Mouse (Mus musculus) hindbrain, embryonic 10.5 days (tissue): ENCODE results near the gene Ehd4. TPM values are rescaled to one million over a fixed set of nuclear protein-coding genes. Genes with fewer than 3 reads are reported as not detected.

Experiments
- DNase-seq: peaks from one replicate; pipeline ENCODE4 v3.0.0-alpha.2; 2017; ENCODE audit warnings: low spot score
- H3K27ac ChIP-seq: fragments of 300-500 bp; sonication (generic); 2 replicates; pipeline ENCODE4 v1.5.1; 2016; ENCODE audit warnings: mild to moderate bottlenecking, moderate library complexity
- H3K27me3 ChIP-seq: fragments of 300-500 bp; sonication (generic); 2 replicates; pipeline ENCODE4 v1.6.1; 2016; ENCODE audit warnings: mild to moderate bottlenecking; ENCODE audit not compliant: poor library complexity, insufficient read depth, severe bottlenecking
- H3K36me3 ChIP-seq: fragments of 300-500 bp; sonication (generic); 2 replicates; pipeline ENCODE4 v1.6.1; 2016; ENCODE audit warnings: mild to moderate bottlenecking, moderate library complexity
- H3K4me1 ChIP-seq: fragments of 300-500 bp; sonication (generic); replicated peaks from 2 replicates; pipeline ENCODE4 v1.6.1; 2016; ENCODE audit warnings: mild to moderate bottlenecking
- H3K4me3 ChIP-seq: fragments of 300-500 bp; sonication (generic); 2 replicates; pipeline ENCODE4 v1.5.1; 2016; ENCODE audit warnings: mild to moderate bottlenecking, moderate library complexity
- H3K9me3 ChIP-seq: fragments of 300-500 bp; sonication (generic); 2 replicates; pipeline ENCODE4 v1.6.1; 2016; ENCODE audit warnings: mild to moderate bottlenecking, moderate library complexity
- WGBS: fragments of 180-500 bp; shearing (Covaris S2); methylation state at CpG from one replicate; pipeline ENCODE4 v1.1.7; 2016; 5-methylcytosine and 5-hydroxymethylcytosine counted together
- polyA plus RNA-seq: library from polyadenylated mRNA; unstranded; fragments of >200 nt; fragmentation: Nextera tagmentation; extraction: Ambion mirVana; gene quantifications from 2 replicates; pipeline ENCODE4 v1.2.1, GENCODE M21; 2016

The Ehd4 gene
- polyA plus RNA-seq, 1 experiment from 2014 or later, result 24.8 TPM

DNA sequence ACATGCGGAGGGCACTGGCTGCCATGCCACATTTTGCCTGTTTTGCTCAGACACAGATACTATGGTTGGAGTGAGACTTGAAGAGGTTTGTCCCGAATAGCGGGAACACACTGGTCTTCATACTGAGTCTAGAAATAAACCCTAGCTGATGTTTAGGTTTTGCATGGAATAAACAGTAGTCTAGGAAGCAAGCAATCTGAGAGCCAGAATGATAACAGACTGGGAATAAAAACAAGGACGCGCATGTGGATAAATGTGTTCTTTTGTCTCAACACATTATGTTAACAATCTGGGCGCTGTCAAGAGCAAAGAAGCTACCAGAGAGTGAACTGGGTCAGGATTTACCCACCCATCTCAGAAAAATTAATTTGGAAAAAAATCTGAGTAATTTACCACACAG, 31.4 kb downstream of the Ehd4 start:
- Histone ChIP-seq H3K4me1 (no peaks in the 10 kb centered on the region; the same call in 1 of the 2 replicates), H3K27ac (no peak overlapping the region), H3K4me3 (no peak overlapping the region), H3K9me3 (no peaks in the 10 kb centered on the region), H3K27me3 (no peaks in the 10 kb centered on the region), H3K36me3 (no peaks in the 10 kb centered on the region)
- DNase-seq, result no peak
- 95% methylated on average over 6 of the region's 6 CpGs for WGBS

DNA sequence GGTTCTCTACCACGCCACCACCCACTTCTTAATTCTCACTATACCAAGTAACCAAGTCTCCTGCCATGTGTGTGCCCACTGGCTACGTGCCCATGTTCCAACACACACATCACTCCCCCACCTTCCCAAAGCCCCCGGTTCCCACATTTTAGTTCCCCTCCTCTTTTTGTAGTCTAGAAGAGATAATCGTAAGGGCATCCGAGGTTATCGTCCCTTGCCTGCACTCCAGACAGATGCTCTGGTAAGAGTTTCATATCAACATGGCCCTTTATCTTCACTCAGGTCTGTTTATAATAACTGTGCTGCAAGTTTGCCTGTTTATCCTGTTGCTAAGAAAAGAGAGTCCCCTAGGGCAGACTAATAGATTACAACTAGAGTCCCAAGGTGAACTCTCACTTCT, 37.1 kb downstream of the Ehd4 start:
- no peak overlapping the region for H3K4me3 ChIP-seq
- no peaks in the 10 kb centered on the region for H3K27me3 ChIP-seq
- H3K36me3 ChIP-seq, result no peaks in the 10 kb centered on the region
- no peaks in the 10 kb centered on the region for H3K4me1 ChIP-seq
- no peaks in the 10 kb centered on the region for H3K9me3 ChIP-seq
- WGBS, result 93% methylated on average over 6 of the region's 6 CpGs
- no peak overlapping the region for H3K27ac ChIP-seq
- DNase-seq, result no peak

DNA sequence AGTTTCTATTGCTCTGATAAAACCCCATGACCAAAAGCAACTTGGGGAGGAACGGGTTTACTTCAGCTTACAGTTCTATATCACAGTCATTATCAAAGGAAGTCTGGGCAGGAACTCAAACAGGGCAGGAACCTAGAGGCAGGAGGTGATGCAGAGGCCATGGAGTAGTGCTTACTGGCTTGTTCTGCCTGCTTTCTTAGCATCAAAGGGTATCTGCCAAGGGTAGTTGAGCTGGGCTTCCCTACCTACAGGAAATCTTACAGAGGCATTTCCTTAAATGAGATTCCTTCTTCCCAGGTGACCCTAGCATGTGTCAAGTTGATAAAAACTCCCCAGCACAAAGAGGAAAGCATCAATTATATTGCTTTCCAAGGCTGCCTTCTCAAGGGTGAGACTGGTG, 38.0 kb downstream of the Ehd4 start:
- WGBS, result 89% methylated on average over 1 of the region's 1 CpGs
- no peak for DNase-seq
- Histone ChIP-seq H3K36me3 (no peaks in the 10 kb centered on the region), H3K9me3 (no peaks in the 10 kb centered on the region), H3K27me3 (no peaks in the 10 kb centered on the region), H3K4me3 (no peak overlapping the region), H3K27ac (no peak overlapping the region), H3K4me1 (no peaks in the 10 kb centered on the region)

DNA sequence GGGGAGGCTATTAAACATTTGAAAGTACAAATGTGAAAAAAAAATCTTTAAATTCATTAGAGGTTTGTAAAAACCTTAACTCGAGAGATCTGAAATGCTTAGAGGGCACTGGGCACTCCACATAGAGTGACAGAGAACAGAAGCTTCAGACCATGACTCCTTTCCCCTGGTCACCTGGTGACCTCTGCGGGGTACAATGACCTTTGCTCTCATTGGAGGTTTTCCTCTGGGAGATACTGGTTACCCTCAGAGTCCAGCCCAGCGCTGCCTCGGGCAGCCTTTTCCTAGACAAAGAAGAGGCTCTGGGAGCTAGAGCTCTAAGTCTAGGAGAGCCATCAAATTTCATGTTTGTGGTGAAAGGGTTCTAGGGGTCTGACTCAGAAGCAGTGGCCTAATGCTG, 39.4 kb downstream of the Ehd4 start:
- no peak overlapping the region for H3K4me3 ChIP-seq
- H3K27ac ChIP-seq, result no peak overlapping the region
- 0 out of 2 replicates have a peak, but pooled peaks cover 5% of the 10 kb centered on the region for H3K4me1 ChIP-seq
- H3K27me3 ChIP-seq, result no peaks in the 10 kb centered on the region
- DNase-seq, result no peak
- no peaks in the 10 kb centered on the region for H3K9me3 ChIP-seq
- H3K36me3 ChIP-seq, result no peaks in the 10 kb centered on the region
- WGBS, result 70% methylated on average over 4 of the region's 4 CpGs

DNA sequence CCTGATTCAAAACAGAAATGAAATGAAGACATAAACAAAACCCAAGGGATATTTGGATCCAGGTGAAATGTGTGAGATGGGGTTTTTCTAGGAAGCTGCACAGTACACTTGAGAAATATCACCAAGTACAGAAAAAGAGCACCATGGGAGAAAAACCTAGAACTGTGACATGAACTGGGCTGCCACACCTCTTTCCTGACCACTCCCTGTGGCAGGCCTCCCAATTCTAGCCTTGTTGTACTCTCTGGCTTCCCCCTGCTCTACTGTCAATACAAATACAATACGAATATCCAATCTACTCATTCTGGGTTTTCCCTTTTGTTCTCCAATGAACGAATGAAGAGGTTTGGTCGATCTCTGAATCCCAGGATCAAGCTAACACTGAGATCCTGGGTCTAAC, 40.4 kb downstream of the Ehd4 start:
- no peak overlapping the region for H3K4me3 ChIP-seq
- no peak overlapping the region for H3K27ac ChIP-seq
- H3K27me3 ChIP-seq, result no peaks in the 10 kb centered on the region
- 0 out of 2 replicates have a peak, but pooled peaks cover 5% of the 10 kb centered on the region for H3K4me1 ChIP-seq
- H3K9me3 ChIP-seq, result no peaks in the 10 kb centered on the region
- H3K36me3 ChIP-seq, result no peaks in the 10 kb centered on the region
- 89% methylated on average over 3 of the region's 3 CpGs for WGBS
- no peak for DNase-seq

DNA sequence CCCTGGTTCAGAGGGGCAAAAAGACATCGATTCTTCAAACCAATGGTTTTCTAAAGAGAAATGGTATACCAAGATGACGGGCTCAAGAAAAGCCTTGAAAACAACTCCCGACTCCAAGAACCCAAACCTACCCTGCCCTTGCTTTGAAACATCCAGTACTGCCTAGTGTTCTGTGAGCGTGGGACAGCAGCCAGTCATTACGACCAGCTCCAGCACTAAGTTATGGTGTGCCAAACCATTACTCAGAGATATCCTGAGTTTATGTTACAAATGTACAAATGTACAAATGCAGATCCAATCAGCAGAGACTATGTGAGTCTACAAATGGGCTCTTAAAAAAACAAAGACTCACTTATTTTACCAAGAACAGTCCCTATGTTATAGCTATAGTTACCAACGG, 40.9 kb downstream of the Ehd4 start:
- no peaks in the 10 kb centered on the region for H3K27me3 ChIP-seq
- no peaks in the 10 kb centered on the region for H3K9me3 ChIP-seq
- H3K4me3 ChIP-seq, result no peak overlapping the region
- H3K27ac ChIP-seq, result no peak overlapping the region
- no peaks in the 10 kb centered on the region for H3K36me3 ChIP-seq
- WGBS, result 93% methylated on average over 6 of the region's 6 CpGs
- H3K4me1 ChIP-seq, result 0 out of 2 replicates have a peak, but pooled peaks cover 5% of the 10 kb centered on the region
- no peak for DNase-seq

DNA sequence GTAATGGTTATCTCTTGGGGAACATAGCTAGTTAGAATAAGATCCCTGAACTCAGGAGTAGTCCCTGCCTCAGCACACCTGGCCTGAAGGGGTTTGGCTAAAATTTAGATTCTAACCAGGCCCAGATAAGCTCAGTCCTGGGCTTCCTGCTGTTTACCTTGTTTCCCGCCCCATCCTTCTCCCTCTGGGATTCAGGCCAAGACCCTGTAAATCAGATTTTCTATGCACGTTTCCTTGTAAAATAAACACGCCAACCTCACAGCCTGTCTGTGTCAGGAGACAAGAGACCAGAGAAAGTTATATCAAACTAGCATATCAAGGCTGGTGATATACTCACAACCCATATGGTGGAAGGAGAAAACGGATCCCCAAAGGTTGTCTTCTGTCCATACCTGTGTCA, 42.8 kb downstream of the Ehd4 start:
- H3K4me1 ChIP-seq, result 0 out of 2 replicates have a peak, but pooled peaks cover 5% of the 10 kb centered on the region
- no peaks in the 10 kb centered on the region for H3K36me3 ChIP-seq
- no peaks in the 10 kb centered on the region for H3K27me3 ChIP-seq
- WGBS, result 81% methylated on average over 4 of the region's 4 CpGs
- no peak overlapping the region for H3K27ac ChIP-seq
- no peaks in the 10 kb centered on the region for H3K9me3 ChIP-seq
- no peak overlapping the region for H3K4me3 ChIP-seq
- no peak for DNase-seq

DNA sequence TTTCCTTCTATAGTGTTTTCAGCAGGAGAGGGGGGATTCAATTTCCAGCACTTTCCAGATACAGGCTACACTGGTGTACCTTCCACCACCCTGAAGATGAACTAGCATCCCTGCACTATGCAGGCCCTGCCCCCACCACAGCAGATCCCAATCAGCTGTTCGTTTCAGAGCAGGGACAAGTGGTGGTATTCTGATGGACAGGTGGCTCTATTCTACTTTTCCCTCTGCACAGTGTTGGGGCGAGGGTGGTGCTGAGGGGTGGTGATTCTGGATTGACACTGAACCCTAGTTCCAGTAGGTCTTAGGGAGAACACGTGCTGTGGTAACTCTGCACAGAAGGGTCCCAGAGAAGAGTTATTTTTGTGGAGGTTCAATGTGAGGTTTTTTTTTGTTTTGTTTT, 43.2 kb downstream of the Ehd4 start:
- Histone ChIP-seq H3K27ac (no peak overlapping the region), H3K4me1 (0 out of 2 replicates have a peak, but pooled peaks cover 5% of the 10 kb centered on the region), H3K27me3 (no peaks in the 10 kb centered on the region), H3K36me3 (no peaks in the 10 kb centered on the region), H3K4me3 (no peak overlapping the region), H3K9me3 (no peaks in the 10 kb centered on the region)
- DNase-seq, result no peak
- WGBS, result 81% methylated on average over 3 of the region's 3 CpGs

DNA sequence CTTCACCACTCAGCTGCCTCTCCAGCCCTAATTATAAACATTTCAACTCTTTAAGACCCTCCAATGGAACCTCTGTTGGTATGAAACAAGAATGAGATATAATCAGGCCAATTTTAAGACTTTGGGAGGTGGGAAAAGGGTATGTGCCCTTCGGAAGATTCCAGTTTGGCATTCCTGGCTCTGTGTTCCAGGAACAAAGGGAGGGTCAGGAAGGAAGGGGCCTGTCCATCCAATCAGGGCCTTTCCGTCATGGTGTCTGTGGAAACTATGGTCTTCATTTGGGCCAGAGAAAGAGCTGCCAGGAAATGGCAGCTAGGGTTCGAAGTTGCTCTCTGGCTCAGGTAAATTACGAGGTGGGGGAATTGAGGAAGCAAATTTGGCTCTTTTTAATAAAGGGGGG, 46.3 kb downstream of the Ehd4 start:
- Histone ChIP-seq H3K4me3 (no peak overlapping the region), H3K9me3 (no peaks in the 10 kb centered on the region), H3K27ac (no peak overlapping the region), H3K4me1 (peaks cover 5% of the 10 kb centered on the region; the same call in 1 of the 2 replicates), H3K27me3 (no peaks in the 10 kb centered on the region), H3K36me3 (no peaks in the 10 kb centered on the region)
- 89% methylated on average over 4 of the region's 4 CpGs for WGBS
- no peak for DNase-seq

DNA sequence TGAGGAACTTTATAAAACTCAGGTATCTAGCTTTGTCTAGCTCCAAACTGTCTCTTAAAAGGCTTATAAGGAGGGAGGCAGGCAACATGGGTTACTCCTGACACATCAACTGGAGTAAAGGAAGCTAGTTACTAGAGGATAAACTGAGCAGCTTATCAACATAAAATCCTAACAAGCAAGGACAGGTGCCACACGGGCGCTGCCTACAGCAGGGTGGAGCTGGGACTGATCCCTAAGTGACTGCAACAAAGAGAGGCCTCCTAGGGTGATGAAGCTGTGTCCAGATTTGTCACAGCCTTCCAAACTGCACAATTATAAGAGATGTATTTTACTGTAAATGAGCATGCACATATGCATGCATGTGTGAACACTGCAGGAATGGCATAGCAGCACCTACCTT, 47.0 kb downstream of the Ehd4 start:
- Histone ChIP-seq H3K4me3 (no peak overlapping the region), H3K36me3 (no peaks in the 10 kb centered on the region), H3K4me1 (peaks cover 5% of the 10 kb centered on the region; the same call in 1 of the 2 replicates), H3K27ac (no peak overlapping the region), H3K9me3 (no peaks in the 10 kb centered on the region), H3K27me3 (no peaks in the 10 kb centered on the region)
- 94% methylated on average over 2 of the region's 2 CpGs for WGBS
- DNase-seq, result no peak

DNA sequence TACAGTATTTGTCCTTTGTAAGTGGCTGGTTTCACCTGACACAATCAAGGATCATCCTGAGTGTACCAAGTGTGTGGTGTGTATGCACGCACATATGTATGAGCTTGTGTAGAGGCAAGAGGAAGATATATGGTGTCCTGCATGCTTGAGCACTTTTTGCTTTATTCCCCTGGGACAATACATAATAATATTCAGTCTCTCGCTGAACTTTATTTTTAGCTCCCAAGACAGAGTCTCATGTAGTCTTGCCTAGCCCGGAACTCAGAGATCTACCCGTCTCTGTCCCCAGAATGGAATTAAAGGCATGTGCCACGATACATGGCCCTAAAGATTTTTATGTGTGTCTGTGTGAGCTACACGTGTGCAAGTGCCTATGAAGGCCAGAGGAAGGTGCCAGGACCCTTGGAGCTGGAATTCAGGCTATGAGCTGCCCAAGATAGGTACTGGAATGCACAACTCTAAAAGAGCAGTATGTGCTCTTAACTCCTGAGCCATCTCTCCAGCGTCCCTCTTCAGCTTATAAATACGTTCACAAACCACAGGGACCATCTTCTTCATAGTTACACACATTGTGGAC, 47.9 kb downstream of the Ehd4 start:
- Histone ChIP-seq H3K9me3 (no peaks in the 10 kb centered on the region), H3K27me3 (no peaks in the 10 kb centered on the region), H3K4me3 (no peak overlapping the region), H3K4me1 (peaks cover 9% of the 10 kb centered on the region; the same call in 1 of the 2 replicates), H3K36me3 (peaks cover 4% of the 10 kb centered on the region; the same call in 1 of the 2 replicates), H3K27ac (no peak overlapping the region)
- 90% methylated on average over 8 of the region's 8 CpGs for WGBS
- DNase-seq, result no peak

DNA sequence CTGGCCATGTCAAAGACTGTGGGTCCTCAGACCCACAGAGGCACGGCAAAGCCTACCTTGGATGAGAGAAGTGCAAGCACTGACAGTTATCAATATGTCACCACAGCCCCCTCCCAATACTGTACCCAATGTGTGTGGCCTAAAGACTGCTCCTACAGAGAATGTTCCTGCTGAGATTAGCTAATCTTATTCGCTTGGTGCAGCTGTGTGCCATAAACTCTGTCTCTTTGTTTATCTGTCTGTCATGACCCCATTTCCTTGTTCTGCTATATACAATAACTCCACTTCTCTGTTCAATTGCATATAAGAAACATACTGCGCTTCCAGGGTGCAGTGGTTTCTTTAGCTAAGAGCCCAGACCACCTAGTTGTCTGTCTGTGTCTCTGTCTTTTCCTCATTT, 48.5 kb downstream of the Ehd4 start:
- Histone ChIP-seq H3K4me1 (peaks cover 4% of the 10 kb centered on the region; the same call in 1 of the 2 replicates), H3K27ac (no peak overlapping the region), H3K27me3 (no peaks in the 10 kb centered on the region), H3K4me3 (no peak overlapping the region), H3K36me3 (peaks cover 4% of the 10 kb centered on the region), H3K9me3 (no peaks in the 10 kb centered on the region)
- 76% methylated on average over 3 of the region's 3 CpGs for WGBS
- DNase-seq, result no peak

DNA sequence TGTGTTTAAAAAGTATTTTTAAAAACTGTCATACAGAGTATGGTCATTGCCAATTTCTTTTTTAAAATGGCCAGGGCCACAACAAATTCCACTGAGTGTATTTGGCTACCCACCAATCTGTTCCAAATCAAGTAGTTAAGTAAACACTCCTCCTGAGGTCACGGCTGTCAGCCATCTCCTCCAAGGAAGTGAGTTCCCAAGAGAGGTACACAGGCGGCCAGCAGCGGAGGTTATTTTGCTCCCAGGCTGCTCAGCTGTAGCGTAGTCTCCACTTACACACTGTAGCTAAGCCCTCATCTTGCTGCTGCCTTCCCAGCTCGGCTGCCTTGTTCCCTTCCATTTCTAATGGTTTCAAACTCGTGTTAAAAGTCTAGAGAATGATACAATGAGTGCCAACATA, 51.5 kb downstream of the Ehd4 start:
- 55% methylated on average over 6 of the region's 6 CpGs for WGBS
- DNase-seq, result no peak
- peaks cover 3% of the 10 kb centered on the region; the same call in 1 of the 2 replicates for H3K4me1 ChIP-seq
- H3K36me3 ChIP-seq, result peaks cover 4% of the 10 kb centered on the region
- H3K27ac ChIP-seq, result no peak overlapping the region
- H3K9me3 ChIP-seq, result no peaks in the 10 kb centered on the region
- no peaks in the 10 kb centered on the region for H3K27me3 ChIP-seq
- no peak overlapping the region for H3K4me3 ChIP-seq

DNA sequence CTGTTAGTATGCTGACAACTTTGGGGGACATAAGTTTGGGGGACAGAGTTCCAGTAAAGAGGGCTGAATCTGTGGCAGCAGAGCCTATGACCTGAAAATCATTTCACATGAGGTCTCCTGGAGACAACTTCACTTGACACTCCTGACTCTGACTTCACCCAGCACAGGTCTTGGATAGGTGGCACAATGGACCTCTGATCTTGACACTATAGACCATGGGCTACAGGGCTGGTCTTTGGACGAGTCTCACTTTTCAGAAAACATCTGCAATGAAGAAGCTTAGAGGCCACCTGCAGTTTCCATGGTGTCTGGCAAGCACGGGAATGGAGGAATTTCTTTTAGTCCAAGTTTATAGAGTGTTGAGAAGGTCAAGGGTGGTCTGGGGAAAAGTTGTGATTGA, 52.0 kb downstream of the Ehd4 start:
- WGBS, result 66% methylated on average over 2 of the region's 2 CpGs
- H3K9me3 ChIP-seq, result no peaks in the 10 kb centered on the region
- no peak for DNase-seq

More for the DNA sequence above, 52.0 kb downstream of the Ehd4 start:
- no peaks in the 10 kb centered on the region for H3K27me3 ChIP-seq
- H3K27ac ChIP-seq, result no peak overlapping the region
- H3K36me3 ChIP-seq, result peaks cover 4% of the 10 kb centered on the region
- peaks cover 3% of the 10 kb centered on the region; the same call in 1 of the 2 replicates for H3K4me1 ChIP-seq
- no peak overlapping the region for H3K4me3 ChIP-seq
